Mouse (Mus musculus) limb, embryonic 10.5 days (tissue): ENCODE results near the gene Olfr1367. TPM values are rescaled to one million over a fixed set of nuclear protein-coding genes. Genes with fewer than 3 reads are reported as not detected.
"Not testable (repeated sequence)": the region's sequence is repeated elsewhere in the genome, so short reads cannot be mapped to it uniquely, and the experiment has no call there.

Experiments used
- DNase-seq: peaks from one replicate; pipeline ENCODE4 v3.0.0-alpha.2; 2017; ENCODE audit warnings: low spot score
- H3K27ac ChIP-seq: fragments of 300-500 bp; sonication (generic); 2 replicates; pipeline ENCODE4 v1.5.1; 2016; ENCODE audit warnings: mild to moderate bottlenecking
- H3K27me3 ChIP-seq: fragments of 300-500 bp; sonication (generic); 2 replicates; pipeline ENCODE4 v1.6.1; 2016; ENCODE audit warnings: low read depth, mild to moderate bottlenecking; ENCODE audit not compliant: poor library complexity, severe bottlenecking
- H3K36me3 ChIP-seq: fragments of 300-500 bp; sonication (generic); 2 replicates; pipeline ENCODE4 v1.6.1; 2016; ENCODE audit warnings: mild to moderate bottlenecking, moderate library complexity
- H3K4me1 ChIP-seq: fragments of 300-500 bp; sonication (generic); 2 replicates; pipeline ENCODE4 v1.6.1; 2016
- H3K4me3 ChIP-seq: fragments of 300-500 bp; sonication (generic); 2 replicates; pipeline ENCODE4 v1.5.1; 2016; ENCODE audit warnings: mild to moderate bottlenecking, moderate library complexity
- H3K9me3 ChIP-seq: fragments of 300-500 bp; sonication (generic); replicated peaks from 2 replicates; pipeline ENCODE4 v1.6.1; 2016; ENCODE audit warnings: mild to moderate bottlenecking
- WGBS: fragments of 180-500 bp; shearing (Covaris S2); methylation state at CpG from one replicate; pipeline ENCODE4 v1.1.7; 2016; 5-methylcytosine and 5-hydroxymethylcytosine counted together
- polyA plus RNA-seq: library from polyadenylated mRNA; unstranded; fragments of >200 nt; fragmentation: Nextera tagmentation; extraction: Ambion mirVana; gene quantifications from 2 replicates; pipeline ENCODE4 v1.2.1, GENCODE M21; 2016

Gene Olfr1367
- polyA plus RNA-seq, 1 experiment from 2014 or later, result not detected

- Histone ChIP-seq H3K4me3 (peak overlapping the region; percentile 59), H3K27me3 (no peaks in the 10 kb centered on the region), H3K27ac (peak overlapping the region; percentile 53), H3K9me3 (no peaks in the 10 kb centered on the region), H3K36me3 (no peaks in the 10 kb centered on the region), H3K4me1 (no peaks in the 10 kb centered on the region)
- WGBS, result under 1% methylated on average over 24 of the region's 24 CpGs
- DNase-seq, result peak; percentile 92
Observed at GRCm38 (mm10) chr13:21326657-21327211, 20.0 kb upstream of the Olfr1367 start.

GRCm38 (mm10) chr13:21327424-21327823 lies 19.3 kb upstream of the Olfr1367 start:
- H3K27ac ChIP-seq, result no peak overlapping the region
- peak; percentile 55 for DNase-seq
- H3K9me3 ChIP-seq, result no peaks in the 10 kb centered on the region
- no peaks in the 10 kb centered on the region for H3K36me3 ChIP-seq
- H3K27me3 ChIP-seq, result no peaks in the 10 kb centered on the region
- H3K4me3 ChIP-seq, result peak overlapping the region; percentile 59
- WGBS, result 1% methylated on average over 9 of the region's 9 CpGs
- no peaks in the 10 kb centered on the region for H3K4me1 ChIP-seq

GRCm38 (mm10) chr13:21350593-21350992 lies 3.9 kb downstream of the Olfr1367 start:
- Histone ChIP-seq H3K27me3 (no peaks in the 10 kb centered on the region), H3K9me3 (no peaks in the 10 kb centered on the region)

GRCm38 (mm10) chr13:21362621-21363248 lies 16.0 kb downstream of the Olfr1367 start, which contains the start of gene Zscan12:
Zscan12 (plus strand) TSS chr13:21362820.
- peaks cover 32% of the 10 kb centered on the region for H3K36me3 ChIP-seq
- H3K4me3 ChIP-seq, result peak within 1 kb of the TSS; percentile 87
- H3K4me1 ChIP-seq, result peaks cover 19% of the 10 kb centered on the region
- 1% methylated on average over 29 of the region's 29 CpGs for WGBS
- H3K27me3 ChIP-seq, result no peaks in the 10 kb centered on the region
- peak within 1 kb of the TSS; percentile 96 for H3K27ac ChIP-seq
- H3K9me3 ChIP-seq, result no peaks in the 10 kb centered on the region
- DNase-seq, result peak; percentile 96

More at GRCm38 (mm10) chr13:21350593-21350992, 3.9 kb downstream of the Olfr1367 start:
- H3K27ac ChIP-seq, result no peak overlapping the region
- H3K36me3 ChIP-seq, result no peaks in the 10 kb centered on the region
- no peak overlapping the region for H3K4me3 ChIP-seq
- no peaks in the 10 kb centered on the region for H3K4me1 ChIP-seq
- DNase-seq, result no peak

GRCm38 (mm10) chr13:21363719-21364118 lies 17.0 kb downstream of the Olfr1367 start:
- peak overlapping the region; percentile 87 for H3K4me3 ChIP-seq
- whole genome bisulfite sequencing, result 70% methylated on average over 12 of the region's 12 CpGs
- DNase-seq, result peak; percentile 32
- H3K36me3 ChIP-seq, result peaks cover 42% of the 10 kb centered on the region
- peaks cover 19% of the 10 kb centered on the region for H3K4me1 ChIP-seq
- H3K9me3 ChIP-seq, result no peaks in the 10 kb centered on the region
- no peak overlapping the region for H3K27ac ChIP-seq
- H3K27me3 ChIP-seq, result no peaks in the 10 kb centered on the region

GRCm38 (mm10) chr13:21366635-21367034 lies 19.9 kb downstream of the Olfr1367 start:
- DNase-seq, result no peak
- H3K27ac ChIP-seq, result no peak overlapping the region
- no peaks in the 10 kb centered on the region for H3K9me3 ChIP-seq
- H3K4me1 ChIP-seq, result peaks cover 19% of the 10 kb centered on the region
- H3K4me3 ChIP-seq, result no peak overlapping the region
- H3K36me3 ChIP-seq, result peaks cover 71% of the 10 kb centered on the region
- no peaks in the 10 kb centered on the region for H3K27me3 ChIP-seq
- 78% methylated on average over 6 of the region's 6 CpGs for WGBS

GRCm38 (mm10) chr13:21372700-21373099 lies 26.0 kb downstream of the Olfr1367 start:
- Histone ChIP-seq H3K4me3 (no peak overlapping the region), H3K4me1 (no peaks in the 10 kb centered on the region), H3K36me3 (peaks cover 44% of the 10 kb centered on the region), H3K27ac (no peak overlapping the region), H3K27me3 (no peaks in the 10 kb centered on the region), H3K9me3 (no peaks in the 10 kb centered on the region)
- WGBS, result 93% methylated on average over 2 of the region's 2 CpGs
- no peak for DNase-seq

GRCm38 (mm10) chr13:21377773-21378172 lies 31.1 kb downstream of the Olfr1367 start:
- Histone ChIP-seq H3K27ac (no peak overlapping the region), H3K9me3 (no peaks in the 10 kb centered on the region), H3K4me1 (no peaks in the 10 kb centered on the region), H3K4me3 (no peak overlapping the region), H3K27me3 (no peaks in the 10 kb centered on the region), H3K36me3 (no peaks in the 10 kb centered on the region)
- WGBS, result 78% methylated on average over 2 of the region's 2 CpGs
- DNase-seq, result no peak

- H3K36me3 ChIP-seq, result peaks cover 92% of the 10 kb centered on the region
- no peaks in the 10 kb centered on the region for H3K4me1 ChIP-seq
- H3K27me3 ChIP-seq, result no peaks in the 10 kb centered on the region
- no peaks in the 10 kb centered on the region for H3K9me3 ChIP-seq
- H3K27ac ChIP-seq, result no peak overlapping the region
- no peak overlapping the region for H3K4me3 ChIP-seq
- 96% methylated on average over 1 of the region's 1 CpGs for WGBS
- no peak for DNase-seq
Observed at GRCm38 (mm10) chr13:21395211-21395610, 48.5 kb downstream of the Olfr1367 start.

GRCm38 (mm10) chr13:21395623-21396022 lies 48.9 kb downstream of the Olfr1367 start:
- no peaks in the 10 kb centered on the region for H3K27me3 ChIP-seq
- no peak for DNase-seq
- WGBS, result 89% methylated on average over 6 of the region's 6 CpGs
- H3K4me3 ChIP-seq, result no peak overlapping the region
- H3K36me3 ChIP-seq, result peaks cover 92% of the 10 kb centered on the region
- H3K27ac ChIP-seq, result no peak overlapping the region
- no peaks in the 10 kb centered on the region for H3K9me3 ChIP-seq
- H3K4me1 ChIP-seq, result no peaks in the 10 kb centered on the region

- H3K4me1 ChIP-seq, DNase-seq, H3K27me3 ChIP-seq, H3K4me3 ChIP-seq, H3K9me3 ChIP-seq, H3K27ac ChIP-seq: not testable (repeated sequence)
- WGBS, result 92% methylated on average over 18 of the region's 18 CpGs
- peaks cover 92% of the 10 kb centered on the region for H3K36me3 ChIP-seq
Observed at GRCm38 (mm10) chr13:21396048-21396447, 49.3 kb downstream of the Olfr1367 start.

GRCm38 (mm10) chr13:21397486-21397885 lies 50.8 kb downstream of the Olfr1367 start:
- WGBS, result 93% methylated on average over 2 of the region's 2 CpGs
- H3K36me3 ChIP-seq, result peaks cover 77% of the 10 kb centered on the region

More at GRCm38 (mm10) chr13:21397486-21397885, 50.8 kb downstream of the Olfr1367 start:
- DNase-seq, result no peak
- H3K27ac ChIP-seq, result no peak overlapping the region
- H3K27me3 ChIP-seq, result no peaks in the 10 kb centered on the region
- H3K9me3 ChIP-seq, result no peaks in the 10 kb centered on the region
- peaks cover 9% of the 10 kb centered on the region for H3K4me1 ChIP-seq
- H3K4me3 ChIP-seq, result no peak overlapping the region
